Mouse (Mus musculus) limb, embryonic 14.5 days (tissue): ENCODE results near the gene Vopp1. TPM values are rescaled to one million over a fixed set of nuclear protein-coding genes. Genes with fewer than 3 reads are reported as not detected.

Experiments
- ATAC-seq: fragments of 200-750 bp; cut with Nextera tagmentation; 2 replicates; pipeline ENCODE4 v1.8.0; 2017; ENCODE audit warnings: low read depth, moderate number of reproducible peaks, moderate TSS enrichment; ENCODE audit not compliant: low FRiP score
- DNase-seq: peaks from one replicate; pipeline ENCODE4 v3.0.0-alpha.2; 2015; ENCODE audit warnings: low spot score
- H3K27ac ChIP-seq: fragments of 300-500 bp; sonication (generic); replicated peaks from 2 replicates; pipeline ENCODE4 v1.5.1; 2014; ENCODE audit warnings: low read depth, mild to moderate bottlenecking, low read length, moderate library complexity, mixed read lengths
- H3K27me3 ChIP-seq: fragments of 300-500 bp; sonication (generic); 2 replicates; pipeline ENCODE4 v1.6.1; 2014; ENCODE audit warnings: low read length, mixed read lengths; ENCODE audit not compliant: control insufficient read depth, insufficient read depth
- H3K36me3 ChIP-seq: fragments of 300-500 bp; sonication (generic); 2 replicates; pipeline ENCODE4 v1.6.1; 2014; ENCODE audit warnings: mild to moderate bottlenecking, low read length, moderate library complexity, mixed read lengths; ENCODE audit not compliant: control insufficient read depth, insufficient read depth
- H3K4me1 ChIP-seq: fragments of 300-500 bp; sonication (generic); 2 replicates; pipeline ENCODE4 v1.6.1; 2014; ENCODE audit warnings: antibody characterized with exemption, low read length, mixed read lengths; ENCODE audit not compliant: control insufficient read depth, insufficient read depth
- H3K4me2 ChIP-seq: fragments of 300-500 bp; sonication (generic); replicated peaks from 2 replicates; pipeline ENCODE4 v1.6.1; 2014; ENCODE audit warnings: low read depth, mild to moderate bottlenecking, low read length, moderate library complexity; ENCODE audit not compliant: severe bottlenecking
- H3K4me3 ChIP-seq: fragments of 300-500 bp; sonication (generic); replicated peaks from 2 replicates; pipeline ENCODE4 v1.5.1; 2014; ENCODE audit warnings: low read length
- H3K9ac ChIP-seq: fragments of 300-500 bp; sonication (generic); 2 replicates; pipeline ENCODE4 v1.6.1; 2014; ENCODE audit warnings: mild to moderate bottlenecking, low read depth, low read length, moderate library complexity; ENCODE audit not compliant: severe bottlenecking
- H3K9me3 ChIP-seq: fragments of 300-500 bp; sonication (generic); 2 replicates; pipeline ENCODE4 v1.6.1; 2016; ENCODE audit warnings: low read length; ENCODE audit not compliant: control insufficient read depth
- POLR2A ChIP-seq: fragments of 200-500 bp; IDR thresholded peaks from 2 replicates; pipeline ENCODE4 v1.8.0; 2012; ENCODE audit warnings: inconsistent platforms, mild to moderate bottlenecking, moderate library complexity, borderline replicate concordance; ENCODE audit not compliant: insufficient read depth, insufficient read length; ENCODE audit errors: extremely low read depth
- WGBS: fragments of 180-500 bp; shearing (Covaris S2); extraction: QIAGEN DNeasy Blood & Tissue Kit; methylation state at CpG from one replicate; pipeline ENCODE4 v1.1.7; 2014; 5-methylcytosine and 5-hydroxymethylcytosine counted together
- polyA plus RNA-seq, 2 experiments: library from polyadenylated mRNA; depleted of rRNA in 1 of 2; stranded (reverse) in 1 of 2; unstranded in 1 of 2; fragments of >200 nt; fragmentation: Nextera tagmentation in 1 of 2; extraction: Ambion mirVana in 1 of 2; gene quantifications; 2 replicates each; pipeline versions ENCODE4 v1.2.1 to v1.2.3; 2012 to 2014

Gene Vopp1
- polyA plus RNA-seq, 2 experiments = 27.5 to 46.2 TPM

GRCm38 (mm10) chr6:57744974-57745747 lies 79.8 kb downstream of the Vopp1 start:
- no peak for TF ChIP-seq POLR2A
- Histone ChIP-seq H3K36me3 (no peaks in the 10 kb centered on the region; the same call in 1 of the 2 replicates), H3K4me1 (no peaks in the 10 kb centered on the region), H3K4me3 (no peak overlapping the region), H3K27ac (no peak overlapping the region), H3K9ac (no peak overlapping the region), H3K9me3 (no peaks in the 10 kb centered on the region), H3K4me2 (no peak overlapping the region), H3K27me3 (no peaks in the 10 kb centered on the region)
- 95% methylated on average over 4 of the region's 4 CpGs for WGBS
- no peak for DNase-seq
- ATAC-seq = no peak

- ATAC-seq (no peak), DNase-seq (no peak)
- Histone ChIP-seq H3K4me3 (no peak overlapping the region), H3K27ac (no peak overlapping the region), H3K4me2 (no peak overlapping the region), H3K36me3 (no peaks in the 10 kb centered on the region; the same call in 1 of the 2 replicates), H3K9ac (no peak overlapping the region), H3K9me3 (no peaks in the 10 kb centered on the region), H3K27me3 (no peaks in the 10 kb centered on the region), H3K4me1 (no peaks in the 10 kb centered on the region)
- TF ChIP-seq POLR2A = no peak
- WGBS = 95% methylated on average over 2 of the region's 2 CpGs
Observed at GRCm38 (mm10) chr6:57744123-57744522, 80.8 kb downstream of the Vopp1 start.

GRCm38 (mm10) chr6:57743333-57743732 lies 81.6 kb downstream of the Vopp1 start:
- Histone ChIP-seq H3K36me3 (no peaks in the 10 kb centered on the region; the same call in 1 of the 2 replicates), H3K27ac (no peak overlapping the region), H3K4me3 (no peak overlapping the region), H3K27me3 (no peaks in the 10 kb centered on the region), H3K4me2 (no peak overlapping the region), H3K9ac (no peak overlapping the region), H3K4me1 (no peaks in the 10 kb centered on the region), H3K9me3 (no peaks in the 10 kb centered on the region)
- 75% methylated on average over 2 of the region's 2 CpGs for WGBS
- no peak for TF ChIP-seq POLR2A
- ATAC-seq (no peak), DNase-seq (no peak)

- WGBS = 100% methylated on average over 1 of the region's 1 CpGs
- Histone ChIP-seq H3K9me3 (no peaks in the 10 kb centered on the region), H3K36me3 (peaks cover 4% of the 10 kb centered on the region; the same call in 1 of the 2 replicates), H3K4me1 (no peaks in the 10 kb centered on the region), H3K9ac (no peak overlapping the region), H3K27ac (no peak overlapping the region), H3K4me2 (no peak overlapping the region), H3K27me3 (no peaks in the 10 kb centered on the region), H3K4me3 (no peak overlapping the region)
- ATAC-seq (no peak), DNase-seq (no peak)
- no peak for TF ChIP-seq POLR2A
Observed at GRCm38 (mm10) chr6:57742749-57743148, 82.2 kb downstream of the Vopp1 start.

GRCm38 (mm10) chr6:57721347-57721746 lies 103.6 kb downstream of the Vopp1 start:
- no peaks in the 10 kb centered on the region for H3K27me3 ChIP-seq
- H3K4me2 ChIP-seq = no peak overlapping the region
- H3K36me3 ChIP-seq = peaks cover 19% of the 10 kb centered on the region
- no peak overlapping the region for H3K4me3 ChIP-seq
- H3K4me1 ChIP-seq = no peaks in the 10 kb centered on the region
- TF ChIP-seq POLR2A = no peak
- no peak overlapping the region for H3K27ac ChIP-seq
- WGBS = 81% methylated on average over 1 of the region's 1 CpGs
- no peaks in the 10 kb centered on the region for H3K9me3 ChIP-seq
- H3K9ac ChIP-seq = no peak overlapping the region
- no peak for ATAC-seq
- DNase-seq = no peak
